Mouse (Mus musculus) retina, embryonic 14.5 days (tissue): Measurements from ENCODE around the gene Napsa.
A peak's percentile ranks its signal among the peaks of the same experiment; 100 is the strongest.

Source experiments
- DNase-seq: peaks from one replicate; pipeline ENCODE4 v3.0.0-alpha.2; 2015; ENCODE audit warnings: low spot score

Napsa gene

GRCm38 (mm10) chr7:44572213-44572701 is at the start of gene Napsa:
Napsa (plus strand) TSS chr7:44572380.
- no peak for DNase-seq

GRCm38 (mm10) chr7:44523056-44523455 is 49.1 kb upstream of the Napsa start:
- DNase-seq = no peak

GRCm38 (mm10) chr7:44524502-44524901 is 47.7 kb upstream of the Napsa start, which contains the start of gene Mybpc2:
Mybpc2 (minus strand) TSS chr7:44524656.
- DNase-seq = no peak

GRCm38 (mm10) chr7:44525126-44525832 is 46.9 kb upstream of the Napsa start:
- no peak for DNase-seq

GRCm38 (mm10) chr7:44526414-44527154 is 45.6 kb upstream of the Napsa start:
- DNase-seq = no peak

GRCm38 (mm10) chr7:44527483-44528398 is 44.4 kb upstream of the Napsa start:
- DNase-seq = peak; percentile 84

- DNase-seq = no peak
Measured at GRCm38 (mm10) chr7:44529518-44529917, 42.7 kb upstream of the Napsa start.

- DNase-seq = no peak
Measured at GRCm38 (mm10) chr7:44530507-44530906, 41.7 kb upstream of the Napsa start.

- no peak for DNase-seq
Measured at GRCm38 (mm10) chr7:44531207-44531606, 41.0 kb upstream of the Napsa start.

GRCm38 (mm10) chr7:44531946-44532732 is 40.0 kb upstream of the Napsa start, which contains the start of gene Spib:
Spib (minus strand) TSS chr7:44532071.
- DNase-seq = no peak

GRCm38 (mm10) chr7:44532918-44533745 is 39.0 kb upstream of the Napsa start:
- no peak for DNase-seq

GRCm38 (mm10) chr7:44533746-44534045 is 38.5 kb upstream of the Napsa start:
- DNase-seq = no peak

GRCm38 (mm10) chr7:44534242-44534641 is 37.9 kb upstream of the Napsa start:
- no peak for DNase-seq

GRCm38 (mm10) chr7:44534656-44535441 is 37.3 kb upstream of the Napsa start:
- no peak for DNase-seq

GRCm38 (mm10) chr7:44535657-44536589 is 36.3 kb upstream of the Napsa start:
- DNase-seq = no peak

GRCm38 (mm10) chr7:44536590-44536968 is 35.6 kb upstream of the Napsa start:
- DNase-seq = no peak

GRCm38 (mm10) chr7:44537009-44537408 is 35.2 kb upstream of the Napsa start:
- no peak for DNase-seq

- DNase-seq = no peak
Measured at GRCm38 (mm10) chr7:44537496-44537895, 34.7 kb upstream of the Napsa start.
